Mouse (Mus musculus): Measurements from ENCODE around the gene Ints14. TPM values are rescaled to one million over a fixed set of nuclear protein-coding genes. Genes with fewer than 3 reads are reported as not detected.

The Ints14 gene
- polyA plus RNA-seq, 1 experiment from 2014 or later = 33.3 TPM

DNA sequence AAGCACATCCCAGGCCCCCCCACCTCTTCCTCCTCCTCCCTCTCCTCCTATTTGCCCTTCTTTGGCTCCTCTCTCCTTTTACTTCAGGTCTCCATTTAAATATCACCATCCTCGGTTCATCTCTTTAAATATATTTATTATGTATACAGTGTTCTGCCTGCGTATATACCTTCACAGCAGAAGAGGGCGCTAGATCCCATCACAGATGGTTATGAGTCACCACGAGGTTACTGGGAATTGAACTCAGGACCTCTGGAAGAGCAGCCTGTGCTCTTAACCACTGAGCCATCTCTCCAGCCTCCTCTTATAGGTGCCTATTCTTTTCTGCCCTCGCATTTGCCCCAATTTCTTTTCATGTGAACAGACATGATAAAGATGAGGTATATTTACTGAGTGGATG lies 23.2 kb upstream of the Ints14 start:
- Histone ChIP-seq H3K9me3 (no peaks in the 10 kb centered on the region), H3K4me1 (replicated peaks) (no peaks in the 10 kb centered on the region), H3K27me3 (no peaks in the 10 kb centered on the region), H3K27ac (replicated peaks) (no peak overlapping the region), H3K36me3 (no peaks in the 10 kb centered on the region), H3K4me3 (no peak overlapping the region), H3K4me2 (no peak overlapping the region), H3K9ac (no peak overlapping the region)
- 59% methylated on average over 5 of the region's 5 CpGs for WGBS
- no peak for ATAC-seq (ENCODE audit: low FRiP score, low read depth)

DNA sequence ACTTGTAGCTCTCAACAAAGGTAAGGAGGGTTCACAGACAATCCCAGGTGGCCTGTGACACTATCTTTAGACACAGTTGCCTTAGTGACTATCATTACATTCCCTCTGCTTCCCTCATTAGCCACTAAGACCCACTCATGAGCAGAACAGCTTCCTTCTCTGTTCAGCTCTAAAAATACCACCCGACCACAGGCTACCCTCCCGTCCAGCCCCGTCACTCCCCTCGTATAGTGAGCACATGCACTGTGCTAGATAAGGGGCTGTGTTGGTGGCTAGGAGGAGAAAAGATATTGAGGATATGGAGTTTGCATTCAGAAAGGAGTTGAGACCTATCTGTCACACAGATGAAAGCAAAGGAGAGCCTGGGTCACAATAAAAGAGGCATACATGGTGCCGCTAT lies 22.2 kb upstream of the Ints14 start:
- Histone ChIP-seq H3K27me3 (no peaks in the 10 kb centered on the region), H3K36me3 (no peaks in the 10 kb centered on the region), H3K4me1 (replicated peaks) (no peaks in the 10 kb centered on the region), H3K27ac (replicated peaks) (no peak overlapping the region), H3K4me3 (no peak overlapping the region), H3K9ac (no peak overlapping the region), H3K9me3 (no peaks in the 10 kb centered on the region), H3K4me2 (no peak overlapping the region)
- ATAC-seq (ENCODE audit: low FRiP score, low read depth) = no peak
- 89% methylated on average over 5 of the region's 5 CpGs for WGBS

DNA sequence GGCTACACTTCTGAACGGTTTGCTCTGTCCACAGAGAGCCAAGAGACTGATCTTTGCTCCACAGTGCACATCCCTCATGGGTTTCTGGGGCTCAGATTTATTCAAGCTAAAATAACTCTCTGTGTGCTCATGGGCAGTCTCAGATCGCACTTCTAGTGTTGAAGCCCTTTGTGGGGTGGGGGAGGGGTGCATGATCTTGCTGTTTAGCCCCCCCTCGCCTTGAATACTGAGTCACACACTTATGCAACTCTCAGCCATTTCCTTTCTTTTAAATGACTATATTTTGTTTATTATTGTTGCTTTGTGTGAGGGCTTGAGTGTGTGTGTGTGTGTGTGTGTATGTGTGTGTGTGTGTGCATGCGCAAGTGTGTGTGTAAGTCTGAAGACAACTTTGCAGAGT lies 21.4 kb upstream of the Ints14 start:
- H3K9ac ChIP-seq = no peak overlapping the region
- no peaks in the 10 kb centered on the region for H3K36me3 ChIP-seq
- H3K4me3 ChIP-seq = no peak overlapping the region
- no peaks in the 10 kb centered on the region for H3K9me3 ChIP-seq
- H3K27me3 ChIP-seq = no peaks in the 10 kb centered on the region
- no peak overlapping the region for H3K4me2 ChIP-seq
- WGBS = 58% methylated on average over 4 of the region's 4 CpGs
- no peaks in the 10 kb centered on the region for H3K4me1 ChIP-seq (replicated peaks)
- no peak overlapping the region for H3K27ac ChIP-seq (replicated peaks)
- no peak for ATAC-seq (ENCODE audit: low FRiP score, low read depth)

DNA sequence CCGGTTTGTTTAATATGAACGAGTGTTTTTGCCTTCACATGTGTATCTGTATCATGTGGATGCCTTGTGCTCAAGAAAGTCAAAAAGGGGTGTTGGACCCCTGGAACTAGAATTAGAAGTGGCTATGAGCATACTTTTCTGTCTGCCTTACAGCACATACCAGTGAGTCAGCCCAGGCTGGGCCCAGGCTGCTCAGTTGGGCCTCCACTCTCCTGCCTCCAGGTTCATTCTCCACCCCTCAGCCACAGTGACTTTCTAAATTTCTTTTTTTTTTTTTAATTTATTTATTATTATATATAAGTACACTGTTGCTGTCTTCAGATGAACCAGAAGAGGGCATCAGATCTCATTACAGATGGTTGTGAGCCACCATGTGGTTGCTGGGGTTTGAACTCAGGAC lies 20.9 kb upstream of the Ints14 start:
- H3K27me3 ChIP-seq = no peaks in the 10 kb centered on the region
- ATAC-seq (ENCODE audit: low FRiP score, low read depth) = no peak
- 84% methylated on average over 2 of the region's 2 CpGs for WGBS
- no peak overlapping the region for H3K9ac ChIP-seq
- no peak overlapping the region for H3K27ac ChIP-seq (replicated peaks)
- no peaks in the 10 kb centered on the region for H3K9me3 ChIP-seq
- H3K4me3 ChIP-seq = no peak overlapping the region
- H3K4me2 ChIP-seq = no peak overlapping the region
- H3K4me1 ChIP-seq (replicated peaks) = no peaks in the 10 kb centered on the region
- no peaks in the 10 kb centered on the region for H3K36me3 ChIP-seq

DNA sequence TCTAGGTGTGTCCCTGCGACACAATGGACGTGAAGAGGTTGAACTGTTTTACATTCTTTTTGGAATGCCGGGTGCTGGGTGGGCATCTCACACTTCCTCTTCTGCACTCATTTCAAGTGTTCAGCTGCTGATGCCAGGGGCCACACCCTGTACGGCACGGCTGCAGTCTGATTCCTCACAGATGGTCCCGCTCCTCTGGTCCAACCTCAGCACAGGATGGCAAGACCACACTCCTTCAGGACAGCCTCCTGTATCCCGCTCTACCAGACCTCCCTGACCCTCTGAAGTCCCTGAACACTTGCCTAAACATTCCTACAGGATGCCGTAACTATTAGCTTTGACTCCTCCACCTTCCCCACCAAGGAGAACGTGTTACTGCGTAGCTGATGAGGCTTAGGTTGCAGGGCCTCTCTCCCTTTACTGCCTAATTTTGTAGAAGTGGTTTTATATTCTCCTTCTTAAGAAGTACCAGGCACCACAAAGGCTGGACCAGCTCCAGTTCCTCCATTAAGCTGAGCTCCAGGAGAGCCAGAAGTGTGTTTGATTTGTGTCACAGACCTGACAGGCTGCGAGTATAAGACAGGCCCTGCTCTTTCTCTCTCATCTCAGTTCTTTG lies 19.9 kb upstream of the Ints14 start:
- no peak overlapping the region for H3K4me3 ChIP-seq
- H3K27ac ChIP-seq (replicated peaks) = no peak overlapping the region
- no peaks in the 10 kb centered on the region for H3K4me1 ChIP-seq (replicated peaks)
- H3K36me3 ChIP-seq = no peaks in the 10 kb centered on the region
- no peak for ATAC-seq (ENCODE audit: low FRiP score, low read depth)
- no peaks in the 10 kb centered on the region for H3K27me3 ChIP-seq
- no peak overlapping the region for H3K9ac ChIP-seq
- no peak overlapping the region for H3K4me2 ChIP-seq
- 86% methylated on average over 11 of the region's 11 CpGs for WGBS
- H3K9me3 ChIP-seq = no peaks in the 10 kb centered on the region

DNA sequence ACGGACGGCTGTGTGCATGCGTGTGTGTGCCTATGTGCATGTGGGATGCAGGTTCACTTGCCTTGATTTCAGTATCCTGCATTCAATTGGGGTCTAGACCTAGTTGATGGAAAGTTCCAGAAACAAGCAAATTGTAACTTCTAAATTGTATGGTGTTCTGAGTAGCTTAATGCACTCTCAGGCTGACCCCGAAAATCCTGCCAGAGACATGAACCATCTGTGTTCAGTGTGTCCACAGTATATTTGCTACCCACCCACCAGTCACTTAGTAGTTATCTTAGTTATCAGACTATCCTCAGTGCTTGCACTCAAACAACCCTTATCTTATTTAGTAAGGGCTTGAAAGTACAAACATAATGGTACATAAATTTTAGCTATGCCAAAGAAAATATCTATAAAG lies 19.1 kb upstream of the Ints14 start:
- H3K27ac ChIP-seq (replicated peaks) = no peak overlapping the region
- H3K4me1 ChIP-seq (replicated peaks) = no peaks in the 10 kb centered on the region
- no peaks in the 10 kb centered on the region for H3K9me3 ChIP-seq
- no peak for ATAC-seq (ENCODE audit: low FRiP score, low read depth)
- H3K4me3 ChIP-seq = no peak overlapping the region
- no peak overlapping the region for H3K9ac ChIP-seq
- no peaks in the 10 kb centered on the region for H3K27me3 ChIP-seq
- no peaks in the 10 kb centered on the region for H3K36me3 ChIP-seq
- no peak overlapping the region for H3K4me2 ChIP-seq
- 93% methylated on average over 4 of the region's 4 CpGs for WGBS

DNA sequence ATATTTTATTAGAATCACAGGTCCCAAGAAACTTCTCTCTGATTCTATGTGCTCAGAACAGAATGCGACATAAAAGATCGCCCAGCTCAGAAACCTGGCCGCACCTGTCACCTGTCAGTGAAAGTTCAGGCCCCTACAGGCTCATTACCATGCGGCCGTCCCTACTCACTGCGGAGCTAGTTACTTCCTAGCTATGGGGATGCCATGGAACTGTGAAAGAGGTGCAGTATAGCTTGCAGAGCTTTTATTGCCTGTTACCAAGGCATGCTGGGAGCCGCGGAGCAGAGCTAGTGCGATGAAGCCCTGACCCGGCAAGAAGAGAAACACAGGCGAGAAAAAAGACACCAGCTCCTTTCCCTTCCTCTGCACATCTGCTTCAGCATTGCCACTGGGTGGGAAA lies 16.7 kb upstream of the Ints14 start:
- no peak for ATAC-seq (ENCODE audit: low FRiP score, low read depth)
- no peak overlapping the region for H3K27ac ChIP-seq (replicated peaks)
- H3K4me2 ChIP-seq = peak overlapping the region; percentile 15; the same call in 1 of the 2 replicates
- no peaks in the 10 kb centered on the region for H3K27me3 ChIP-seq
- H3K9me3 ChIP-seq = no peaks in the 10 kb centered on the region
- 26% methylated on average over 11 of the region's 11 CpGs for WGBS
- no peak overlapping the region for H3K4me3 ChIP-seq
- no peak overlapping the region for H3K9ac ChIP-seq
- H3K4me1 ChIP-seq (replicated peaks) = no peaks in the 10 kb centered on the region
- no peaks in the 10 kb centered on the region for H3K36me3 ChIP-seq

DNA sequence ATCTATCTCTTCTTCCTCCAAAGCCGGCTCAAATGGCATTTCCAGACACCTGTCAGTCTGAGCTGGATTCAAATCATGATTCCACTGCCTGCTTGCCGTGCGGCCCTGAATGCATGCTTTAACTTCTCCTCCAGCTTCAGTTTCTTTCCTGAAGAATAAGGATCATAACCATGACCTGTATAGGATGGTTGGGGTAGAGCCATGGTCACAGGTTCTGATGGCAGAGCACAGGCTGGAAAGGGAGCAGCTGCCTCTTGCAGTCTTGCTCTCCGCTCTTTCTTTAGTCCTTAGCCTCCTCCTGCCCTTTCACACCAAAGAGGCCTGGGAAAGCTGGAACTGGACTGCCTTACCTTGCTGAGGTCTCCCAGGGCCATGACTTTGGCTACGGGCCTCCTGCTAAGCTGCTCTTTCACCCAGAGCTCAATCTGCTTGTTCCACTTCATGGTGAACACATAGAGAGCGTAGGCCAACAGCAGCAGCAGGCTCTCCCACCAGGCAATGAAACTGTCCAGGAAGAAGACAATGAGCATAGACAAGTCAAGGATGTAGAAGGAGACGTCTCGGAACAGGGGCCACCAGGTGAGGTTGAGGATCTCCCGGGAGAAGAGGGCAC lies 13.1 kb upstream of the Ints14 start:
- Histone ChIP-seq H3K36me3 (no peaks in the 10 kb centered on the region), H3K27ac (replicated peaks) (no peak overlapping the region), H3K9ac (no peak overlapping the region), H3K4me1 (replicated peaks) (0 out of 2 replicates have a peak, but pooled peaks cover 4% of the 10 kb centered on the region), H3K4me2 (no peak overlapping the region), H3K4me3 (no peak overlapping the region), H3K27me3 (0 out of 2 replicates have a peak, but pooled peaks cover 5% of the 10 kb centered on the region), H3K9me3 (no peaks in the 10 kb centered on the region)
- no peak for ATAC-seq (ENCODE audit: low FRiP score, low read depth)
- WGBS = 82% methylated on average over 9 of the region's 9 CpGs

DNA sequence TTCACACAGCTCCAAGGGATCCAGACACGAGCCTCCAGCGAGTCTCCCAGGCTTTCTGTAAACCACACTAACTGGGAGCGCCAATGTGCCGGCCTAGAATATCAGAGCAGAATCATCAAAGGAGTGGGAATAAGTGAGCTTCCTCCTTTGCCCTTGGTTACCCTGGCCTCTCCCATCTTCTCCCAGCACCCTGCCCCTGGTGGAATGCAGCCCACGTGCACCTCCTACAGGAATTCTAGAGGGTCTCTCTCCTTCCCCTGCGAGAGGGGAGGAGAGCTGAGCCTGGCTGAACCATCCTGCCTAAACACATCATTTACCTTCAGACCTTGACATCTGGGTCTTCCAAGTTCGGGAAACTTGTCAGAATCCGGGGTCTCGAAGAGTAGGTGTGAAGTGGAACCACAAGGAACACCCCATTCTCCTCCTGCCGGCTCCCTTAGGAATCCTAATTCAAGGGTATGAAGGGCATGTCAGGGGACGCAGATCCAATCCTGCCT lies 9.5 kb upstream of the Ints14 start, which contains the start of gene Slc24a1:
Gene Slc24a1, minus strand, starts transcription at position 447 of the 497 bp plus-strand sequence.
- WGBS = 46% methylated on average over 11 of the region's 11 CpGs
- 0 out of 2 replicates have a peak, but pooled peaks cover 5% of the 10 kb centered on the region for H3K27me3 ChIP-seq
- no peak within 1 kb of the TSS for H3K4me2 ChIP-seq
- H3K4me1 ChIP-seq (replicated peaks) = 0 out of 2 replicates have a peak, but pooled peaks cover 4% of the 10 kb centered on the region
- H3K9me3 ChIP-seq = no peaks in the 10 kb centered on the region
- H3K27ac ChIP-seq (replicated peaks) = no peak within 1 kb of the TSS
- no peaks in the 10 kb centered on the region for H3K36me3 ChIP-seq
- H3K4me3 ChIP-seq = no peak within 1 kb of the TSS
- ATAC-seq (ENCODE audit: low FRiP score, low read depth) = no peak
- no peak within 1 kb of the TSS for H3K9ac ChIP-seq

DNA sequence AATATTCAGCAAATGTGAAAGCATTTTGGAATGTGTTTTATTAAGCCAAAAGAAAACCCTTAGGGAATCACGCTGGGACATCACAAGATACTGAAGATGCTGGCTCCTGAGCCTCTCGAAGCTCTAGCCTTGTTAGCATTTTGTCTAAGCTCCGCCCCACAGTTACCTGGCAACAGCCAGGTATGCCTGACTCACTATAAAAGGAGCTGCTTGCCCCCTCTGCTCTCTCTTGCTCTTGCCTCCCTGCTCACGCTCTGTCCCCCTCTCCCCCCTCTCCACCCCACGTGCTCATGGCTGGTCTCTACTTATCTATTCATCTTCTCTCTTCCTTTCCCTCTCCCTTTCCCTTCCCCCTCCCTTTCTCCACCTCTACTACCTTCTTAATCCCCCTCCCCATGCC lies 8.7 kb upstream of the Ints14 start:
- WGBS = 16% methylated on average over 5 of the region's 5 CpGs
- Histone ChIP-seq H3K9ac (no peak overlapping the region), H3K27ac (replicated peaks) (no peak overlapping the region), H3K36me3 (no peaks in the 10 kb centered on the region), H3K4me2 (no peak overlapping the region), H3K27me3 (0 out of 2 replicates have a peak, but pooled peaks cover 5% of the 10 kb centered on the region), H3K4me3 (no peak overlapping the region), H3K9me3 (no peaks in the 10 kb centered on the region), H3K4me1 (replicated peaks) (0 out of 2 replicates have a peak, but pooled peaks cover 4% of the 10 kb centered on the region)
- ATAC-seq (ENCODE audit: low FRiP score, low read depth) = no peak

DNA sequence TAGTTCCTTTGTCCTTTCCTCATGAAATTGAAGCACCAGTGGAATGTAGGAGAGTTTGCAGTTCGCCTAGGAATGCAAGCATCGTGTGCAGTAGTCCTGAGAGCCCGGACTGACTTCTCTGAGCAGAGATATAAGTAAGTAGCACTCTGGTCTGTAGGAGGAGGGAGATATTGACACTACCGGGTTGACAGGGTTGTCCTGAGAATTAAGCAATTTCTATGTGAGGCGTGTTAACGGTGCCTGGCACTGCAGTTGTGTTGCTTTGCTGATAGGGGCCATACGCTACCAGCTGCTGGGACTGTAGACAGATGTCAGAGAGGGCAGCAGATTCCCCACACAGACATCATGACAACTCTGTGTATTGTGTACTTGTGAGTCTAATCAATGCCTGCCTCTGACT lies 7.5 kb upstream of the Ints14 start:
- H3K9me3 ChIP-seq = no peaks in the 10 kb centered on the region
- H3K4me3 ChIP-seq = no peak overlapping the region
- no peak for ATAC-seq (ENCODE audit: low FRiP score, low read depth)
- H3K27ac ChIP-seq (replicated peaks) = no peak overlapping the region
- 80% methylated on average over 7 of the region's 7 CpGs for WGBS
- no peak overlapping the region for H3K9ac ChIP-seq
- H3K27me3 ChIP-seq = 0 out of 2 replicates have a peak, but pooled peaks cover 5% of the 10 kb centered on the region
- H3K36me3 ChIP-seq = no peaks in the 10 kb centered on the region
- no peak overlapping the region for H3K4me2 ChIP-seq
- H3K4me1 ChIP-seq (replicated peaks) = 0 out of 2 replicates have a peak, but pooled peaks cover 4% of the 10 kb centered on the region

DNA sequence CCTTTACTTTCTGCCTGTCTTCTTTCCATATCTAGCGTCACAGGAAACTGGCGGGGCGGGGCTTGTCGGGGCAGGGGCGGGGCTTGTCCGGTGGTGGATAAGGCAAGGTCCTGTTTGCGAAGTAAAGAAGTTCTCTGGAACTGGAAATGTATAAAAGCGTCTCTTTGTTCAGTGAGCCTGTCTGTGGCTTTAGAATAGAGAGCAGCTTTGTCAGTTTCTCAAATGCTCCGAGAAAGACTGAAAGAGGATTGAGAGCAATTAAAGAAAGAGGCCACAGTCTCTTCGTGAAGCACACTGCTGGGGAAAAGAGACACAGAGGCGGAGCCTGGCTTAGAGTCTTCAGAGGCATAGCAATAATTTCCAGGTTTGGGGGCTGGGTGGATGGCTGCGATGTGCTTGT lies 4.4 kb upstream of the Ints14 start:
- no peak for ATAC-seq (ENCODE audit: low FRiP score, low read depth)
- H3K4me2 ChIP-seq = peak overlapping the region; percentile 0; the same call in 1 of the 2 replicates
- H3K9ac ChIP-seq = no peak overlapping the region
- 0 out of 2 replicates have a peak, but pooled peaks cover under 1% of the 10 kb centered on the region for H3K27me3 ChIP-seq
- H3K4me3 ChIP-seq = no peak overlapping the region
- no peak overlapping the region for H3K27ac ChIP-seq (replicated peaks)
- H3K9me3 ChIP-seq = no peaks in the 10 kb centered on the region
- peaks cover 12% of the 10 kb centered on the region for H3K4me1 ChIP-seq (replicated peaks)
- WGBS = 34% methylated on average over 12 of the region's 12 CpGs
- no peaks in the 10 kb centered on the region for H3K36me3 ChIP-seq

All from hindbrain, embryonic 15.5 days (tissue).